Mouse (Mus musculus) regulatory T cell (primary cell): ENCODE measurements around the gene Fgf22.

Experiments used
- in situ Hi-C: fragments of 300-600 bp; cut with MboI, MseI; formaldehyde crosslinking; loops from one replicate; pipeline ENCODE4 v1.15.1; 2025; ENCODE audit warnings: high pct_unique_total_duplicates

The Fgf22 gene

DNA sequence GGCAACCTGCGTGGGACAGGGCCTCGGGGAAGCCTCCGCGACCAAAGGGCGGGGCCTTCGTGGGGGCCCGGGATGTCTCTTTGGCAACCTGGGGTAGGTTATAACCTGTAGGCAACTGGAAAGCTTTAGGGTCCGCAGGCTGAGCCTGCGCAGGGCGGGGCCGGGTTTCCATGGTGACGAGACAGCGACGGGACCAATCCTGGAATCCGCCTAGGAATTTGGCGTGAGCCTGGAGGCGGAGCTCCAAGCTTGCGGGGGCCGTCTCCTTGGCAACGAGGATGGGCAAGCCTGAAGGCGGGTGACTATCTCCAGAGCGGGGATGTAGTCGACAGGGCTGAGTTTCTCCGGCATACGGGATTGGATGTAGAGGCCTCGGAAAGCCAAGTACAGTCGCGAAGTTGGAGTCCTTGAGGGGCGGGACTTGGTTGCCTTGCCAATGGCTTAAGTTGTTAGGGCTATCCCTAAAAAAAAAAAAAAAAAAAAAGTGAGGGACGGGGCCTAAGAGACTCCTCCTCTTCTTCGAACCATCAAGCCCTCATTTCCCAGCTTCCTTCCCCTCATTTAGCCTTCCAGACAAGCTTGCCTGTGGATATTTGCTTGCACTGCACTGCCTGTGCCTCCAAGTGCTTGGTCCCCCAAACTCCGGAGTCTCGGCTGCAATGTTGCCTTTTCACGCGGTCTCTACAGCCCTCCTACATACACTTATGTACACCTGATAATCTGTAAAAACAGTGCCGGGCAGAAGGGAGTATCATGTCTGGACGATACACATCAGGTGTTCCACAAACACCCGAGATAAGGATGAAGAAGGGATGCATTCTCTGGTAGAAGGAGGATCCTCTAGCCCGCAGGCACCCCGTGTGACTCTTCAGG lies 12.7 kb downstream of the Fgf22 start:
- in situ Hi-C loops, result no loop called here

DNA sequence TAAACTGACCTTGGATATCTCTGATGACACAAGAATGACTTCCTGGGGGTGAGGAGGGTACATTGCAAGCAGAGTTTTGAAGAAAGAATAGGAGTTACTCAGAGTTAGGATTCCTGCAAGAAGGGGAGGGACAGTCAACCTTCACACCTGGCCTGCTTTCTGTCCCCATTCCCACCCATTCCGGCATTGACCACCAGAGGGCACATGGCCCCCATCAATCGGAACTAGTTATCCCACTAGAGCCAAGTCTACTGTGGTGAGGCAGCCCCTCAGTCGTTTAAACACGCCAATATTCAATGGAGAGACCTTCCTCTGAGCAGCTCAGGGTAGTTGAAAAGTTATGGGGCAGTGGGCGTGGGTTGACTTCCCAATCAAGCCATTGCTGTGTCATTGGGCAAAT lies 13.5 kb downstream of the Fgf22 start:
- in situ Hi-C loops, result no loop called here

DNA sequence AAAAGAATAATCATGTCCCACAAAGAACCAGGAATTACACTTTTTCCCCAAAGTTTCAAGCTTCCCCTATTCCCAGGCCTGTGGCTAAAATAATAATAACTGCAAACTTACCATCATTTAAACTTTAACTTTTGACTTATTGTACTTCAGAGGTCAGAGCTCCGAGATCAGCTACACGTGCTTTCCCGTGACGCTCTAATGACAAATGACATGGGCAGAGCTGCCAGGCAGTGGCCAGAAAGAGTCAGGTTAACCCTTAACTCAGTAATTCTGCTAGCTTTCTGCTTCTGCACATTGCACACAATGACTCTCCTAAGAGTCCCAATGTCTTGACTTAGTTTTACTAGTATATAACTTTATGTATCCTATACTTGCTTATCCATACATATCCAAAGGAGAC lies 14.5 kb downstream of the Fgf22 start:
- in situ Hi-C loops, result no loop called here

DNA sequence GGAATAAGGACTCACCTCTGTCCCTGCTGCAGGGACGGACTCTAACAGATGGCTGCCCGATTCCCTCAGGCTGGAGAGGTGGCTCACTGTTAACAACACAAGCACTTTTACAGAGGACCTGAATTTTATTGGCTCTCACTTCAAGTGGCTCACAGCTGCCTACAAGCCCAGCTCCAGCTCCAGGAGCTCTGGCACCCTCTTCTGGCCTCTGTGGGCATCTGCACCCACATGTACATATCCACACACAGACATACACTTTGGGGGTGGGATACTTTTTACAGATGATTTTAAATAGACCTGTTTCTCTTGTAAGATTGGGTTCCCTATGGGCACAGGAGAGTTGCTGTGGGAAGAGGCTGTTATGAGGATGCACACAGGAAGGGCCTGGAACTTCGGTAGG lies 17.4 kb downstream of the Fgf22 start:
- in situ Hi-C loops, result no loop called here

DNA sequence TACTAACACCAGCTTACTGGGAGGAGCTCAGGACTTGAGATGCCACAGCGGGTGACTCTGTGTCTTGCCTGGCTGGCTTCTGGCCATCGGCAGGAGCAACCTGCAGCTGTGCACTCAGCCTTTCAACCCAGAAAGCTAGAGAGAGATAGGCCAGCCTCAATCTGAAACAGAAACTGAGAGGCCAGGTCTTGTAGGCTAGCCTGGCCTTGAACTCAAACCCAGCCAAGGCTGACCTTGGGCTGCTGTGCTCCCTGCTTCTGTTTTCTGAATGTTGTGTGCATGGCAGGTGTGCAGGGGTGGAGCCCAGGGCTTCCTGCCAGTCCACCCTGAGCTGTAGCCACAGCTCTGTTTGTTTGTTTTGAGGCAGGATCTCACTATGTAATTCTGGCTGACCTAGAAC lies 18.3 kb downstream of the Fgf22 start:
- in situ Hi-C loops, result no loop called here

DNA sequence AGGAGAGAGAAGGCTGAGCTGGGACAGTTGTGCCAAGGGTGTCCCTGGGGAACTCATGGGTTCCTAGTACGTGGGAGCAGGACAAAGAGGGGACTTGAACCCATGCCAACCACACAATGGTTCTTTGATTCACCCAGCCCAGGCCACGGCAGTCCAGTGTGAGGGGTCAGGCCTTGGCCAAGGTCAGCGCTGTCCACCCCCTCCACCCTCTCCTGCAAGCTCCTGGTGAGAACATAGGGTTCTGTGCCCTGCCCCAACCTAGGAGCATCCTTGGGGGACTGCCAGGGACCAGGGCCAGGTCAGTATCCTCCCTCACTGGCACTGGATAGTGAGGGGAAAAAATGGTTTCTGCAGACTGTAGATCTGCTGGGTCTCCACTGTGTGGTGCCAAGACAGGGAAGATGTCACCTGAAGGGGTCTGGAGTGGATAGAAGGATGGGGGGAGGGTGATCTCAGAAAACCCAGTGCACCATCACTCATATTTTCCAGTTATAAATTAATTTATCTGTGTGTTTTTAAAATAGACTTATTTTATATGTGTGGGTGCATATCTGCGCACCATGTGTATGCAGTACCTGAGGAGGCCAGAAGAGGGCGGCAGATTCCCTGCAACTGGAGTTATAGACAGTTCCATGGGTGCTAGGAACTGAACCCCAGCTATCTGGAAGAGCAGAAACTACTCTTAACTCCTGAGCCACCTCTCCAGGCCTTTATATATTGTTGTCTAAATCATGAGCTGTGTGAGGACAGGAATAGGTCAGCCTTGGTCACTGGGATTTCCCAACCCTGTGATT lies 19.8 kb downstream of the Fgf22 start:
- in situ Hi-C loops, result no loop called here

DNA sequence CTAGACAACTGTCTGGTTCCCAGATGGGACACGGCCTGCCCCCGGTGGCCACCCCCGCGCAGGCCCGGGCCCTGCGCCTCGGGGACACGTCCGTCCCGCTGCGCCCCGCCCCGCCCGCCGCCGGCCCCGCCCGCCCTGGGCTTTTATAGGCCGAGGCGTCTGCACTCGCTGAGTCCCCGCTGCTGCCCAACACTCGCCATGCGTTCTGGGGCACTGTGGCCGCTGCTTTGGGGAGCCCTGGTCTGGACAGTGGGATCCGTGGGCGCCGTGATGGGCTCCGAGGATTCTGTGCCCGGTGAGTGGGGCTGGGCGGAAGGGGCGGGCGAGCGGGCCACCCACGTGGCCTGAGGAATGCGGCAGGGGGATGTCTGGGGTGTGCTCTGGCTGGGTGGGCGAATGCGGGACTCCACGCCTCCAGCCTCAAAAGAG lies 22.2 kb downstream of the Fgf22 start, which contains the start of gene Fstl3:
Gene Fstl3, plus strand, starts transcription at position 170 of the 429 bp plus-strand sequence.
- in situ Hi-C loops, result no loop called here

DNA sequence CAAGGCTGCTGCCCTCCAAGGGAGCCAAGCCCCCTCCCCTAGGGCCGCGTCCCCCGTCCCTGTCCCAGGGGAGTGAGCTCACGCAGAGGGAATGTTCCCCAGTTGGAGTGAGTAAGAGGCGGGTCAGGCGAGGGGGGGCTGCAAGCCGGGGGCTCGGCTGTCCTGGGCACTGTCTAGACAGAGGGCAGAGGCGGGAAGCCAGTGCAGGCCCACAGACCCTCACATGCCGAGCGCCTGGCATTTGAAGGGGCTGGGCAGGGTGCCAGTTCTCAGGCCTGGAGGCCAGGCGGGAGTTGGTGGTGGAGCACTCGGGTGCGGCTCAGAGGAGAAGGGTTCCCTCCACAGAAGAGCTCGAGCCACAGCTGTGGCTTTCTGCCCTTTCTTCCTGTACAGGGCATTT lies 23.1 kb downstream of the Fgf22 start:
- in situ Hi-C loops, result no loop called here

DNA sequence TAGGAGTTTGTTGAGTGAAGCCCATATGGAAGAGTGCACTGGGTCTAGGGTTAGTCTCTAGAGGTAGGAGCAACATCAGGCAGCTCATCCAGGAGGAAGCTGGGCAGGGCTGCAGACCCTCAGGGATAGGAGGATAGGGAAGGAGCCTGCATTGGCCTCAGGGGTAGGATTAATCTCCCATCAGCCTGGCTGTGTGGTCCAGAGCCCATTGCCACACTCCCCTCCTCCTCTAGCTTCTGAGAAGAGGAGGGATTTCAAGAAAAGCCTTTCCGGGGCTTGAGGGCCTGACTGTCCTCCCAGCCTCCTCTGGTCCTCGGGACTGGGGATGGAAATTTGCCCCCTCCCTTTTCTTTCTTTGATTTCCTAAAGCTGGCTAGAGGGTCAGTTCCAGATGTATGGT lies 24.3 kb downstream of the Fgf22 start:
- in situ Hi-C loops, result no loop called here

DNA sequence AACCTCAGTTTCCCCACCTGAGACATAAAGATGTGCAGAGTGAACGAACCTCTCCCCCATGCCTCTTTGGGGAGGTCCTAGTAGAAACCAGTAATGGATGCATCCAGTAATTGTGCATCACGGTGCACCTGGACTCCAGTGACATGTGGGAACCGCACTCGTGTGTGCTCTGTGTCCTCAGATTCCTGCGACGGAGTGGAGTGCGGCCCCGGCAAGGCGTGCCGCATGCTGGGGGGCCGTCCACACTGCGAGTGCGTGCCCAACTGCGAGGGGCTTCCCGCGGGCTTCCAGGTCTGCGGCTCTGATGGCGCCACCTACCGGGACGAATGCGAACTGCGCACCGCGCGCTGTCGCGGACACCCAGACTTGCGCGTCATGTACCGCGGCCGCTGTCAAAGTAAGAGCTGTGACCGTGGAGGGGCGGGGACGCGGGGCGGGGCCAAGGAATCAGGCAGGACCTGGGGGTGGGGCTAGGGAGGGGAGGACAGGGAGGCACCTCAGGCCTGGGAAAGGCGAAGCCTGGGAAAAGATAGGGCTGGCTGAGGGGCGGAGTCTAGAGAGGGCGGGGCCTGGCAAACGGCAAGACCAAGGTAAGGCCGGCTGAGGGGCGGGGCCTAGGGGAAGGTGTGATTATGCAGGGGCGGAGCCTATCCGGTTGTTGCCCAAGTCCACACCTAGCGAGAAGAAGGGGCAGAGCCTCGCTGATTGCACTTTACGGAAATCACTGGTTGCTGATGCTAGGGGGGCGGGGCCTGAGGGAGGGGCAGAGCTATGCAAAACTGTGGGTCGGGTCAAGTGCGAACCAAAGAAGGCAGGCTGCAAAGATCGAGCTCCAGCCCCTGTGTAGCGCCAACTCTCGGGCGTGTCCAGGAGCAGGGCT lies 25.1 kb downstream of the Fgf22 start:
- in situ Hi-C loops, result loop anchor here (5.0 kb wide), 1 partner anchor 88 kb away; no protein-coding TSS in a partner anchor

DNA sequence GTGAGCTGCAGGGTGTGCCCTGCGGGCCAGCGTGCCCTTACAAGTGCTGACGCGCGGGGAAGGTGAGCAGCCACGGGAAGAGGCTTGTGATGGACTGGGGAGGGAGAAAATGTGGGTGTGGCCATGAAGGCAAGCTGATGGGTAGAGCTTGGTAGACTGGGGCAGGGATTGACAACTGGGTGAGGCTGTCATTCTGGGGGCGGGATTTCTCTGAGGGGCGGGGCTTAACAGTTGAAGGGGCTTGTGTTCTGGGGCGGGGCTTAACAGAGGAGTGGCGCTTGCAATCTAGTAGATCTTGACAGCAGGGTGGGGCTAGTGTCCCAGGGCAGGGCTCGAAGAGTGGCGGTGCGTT lies 25.8 kb downstream of the Fgf22 start:
- in situ Hi-C loops, result loop anchor here (5.0 kb wide), 1 partner anchor 88 kb away; no protein-coding TSS in a partner anchor

DNA sequence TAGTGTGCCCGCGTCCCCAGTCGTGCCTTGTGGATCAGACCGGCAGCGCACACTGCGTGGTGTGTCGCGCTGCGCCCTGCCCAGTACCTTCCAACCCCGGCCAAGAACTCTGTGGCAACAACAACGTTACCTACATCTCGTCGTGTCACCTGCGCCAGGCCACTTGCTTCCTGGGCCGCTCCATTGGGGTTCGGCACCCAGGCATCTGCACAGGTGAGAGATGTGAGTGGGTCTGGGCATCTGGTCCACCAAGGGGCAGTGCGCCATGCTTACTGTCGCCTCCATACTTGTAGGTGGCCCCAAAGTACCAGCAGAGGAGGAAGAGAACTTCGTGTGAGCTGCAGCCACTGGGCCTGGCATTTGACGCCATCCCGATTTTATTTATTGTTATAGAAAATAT lies 26.3 kb downstream of the Fgf22 start:
- in situ Hi-C loops, result loop anchor here (5.0 kb wide), 1 partner anchor 89 kb away; no protein-coding TSS in a partner anchor

DNA sequence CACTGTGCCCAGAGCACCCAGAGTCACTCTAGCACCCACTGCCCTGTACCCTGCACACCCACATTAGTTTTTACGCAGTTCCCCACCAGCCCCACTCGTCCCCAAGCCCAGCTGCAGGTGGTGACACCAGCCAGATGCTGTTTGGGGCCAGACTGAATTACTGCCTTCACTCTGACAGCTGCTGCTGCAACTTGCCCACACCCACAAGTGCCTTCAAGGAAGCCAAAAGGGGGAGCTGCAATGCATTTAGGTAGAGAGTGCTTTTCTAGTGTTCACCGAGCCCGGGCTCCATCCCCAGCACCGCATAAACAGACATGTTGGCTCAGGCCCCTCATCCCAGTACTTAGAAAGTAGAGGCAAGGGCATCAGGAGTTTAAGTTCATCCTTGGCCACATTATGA lies 27.1 kb downstream of the Fgf22 start:
- in situ Hi-C loops, result loop anchor here (5.0 kb wide), 1 partner anchor 90 kb away; no protein-coding TSS in a partner anchor

DNA sequence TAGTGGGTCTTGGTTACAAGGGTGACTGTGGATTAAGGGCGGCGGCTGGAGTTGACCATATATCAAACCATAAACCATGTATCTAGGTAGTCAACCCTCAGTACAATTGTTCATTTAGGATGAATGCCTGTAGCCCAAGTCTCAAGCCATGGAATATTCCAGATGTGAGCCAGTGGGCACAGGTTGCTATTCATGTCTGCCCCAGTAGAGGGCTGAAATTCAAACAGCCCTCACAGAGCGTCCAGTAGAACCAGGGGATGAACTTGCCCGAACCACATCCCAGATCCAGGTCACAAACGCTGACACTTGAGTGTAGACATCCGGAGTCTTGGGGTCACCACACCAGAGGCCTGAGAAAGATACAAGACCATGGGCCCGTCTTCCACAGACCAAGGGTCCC lies 28.2 kb downstream of the Fgf22 start:
- in situ Hi-C loops, result loop anchor here (5.0 kb wide), 1 partner anchor 91 kb away; no protein-coding TSS in a partner anchor

DNA sequence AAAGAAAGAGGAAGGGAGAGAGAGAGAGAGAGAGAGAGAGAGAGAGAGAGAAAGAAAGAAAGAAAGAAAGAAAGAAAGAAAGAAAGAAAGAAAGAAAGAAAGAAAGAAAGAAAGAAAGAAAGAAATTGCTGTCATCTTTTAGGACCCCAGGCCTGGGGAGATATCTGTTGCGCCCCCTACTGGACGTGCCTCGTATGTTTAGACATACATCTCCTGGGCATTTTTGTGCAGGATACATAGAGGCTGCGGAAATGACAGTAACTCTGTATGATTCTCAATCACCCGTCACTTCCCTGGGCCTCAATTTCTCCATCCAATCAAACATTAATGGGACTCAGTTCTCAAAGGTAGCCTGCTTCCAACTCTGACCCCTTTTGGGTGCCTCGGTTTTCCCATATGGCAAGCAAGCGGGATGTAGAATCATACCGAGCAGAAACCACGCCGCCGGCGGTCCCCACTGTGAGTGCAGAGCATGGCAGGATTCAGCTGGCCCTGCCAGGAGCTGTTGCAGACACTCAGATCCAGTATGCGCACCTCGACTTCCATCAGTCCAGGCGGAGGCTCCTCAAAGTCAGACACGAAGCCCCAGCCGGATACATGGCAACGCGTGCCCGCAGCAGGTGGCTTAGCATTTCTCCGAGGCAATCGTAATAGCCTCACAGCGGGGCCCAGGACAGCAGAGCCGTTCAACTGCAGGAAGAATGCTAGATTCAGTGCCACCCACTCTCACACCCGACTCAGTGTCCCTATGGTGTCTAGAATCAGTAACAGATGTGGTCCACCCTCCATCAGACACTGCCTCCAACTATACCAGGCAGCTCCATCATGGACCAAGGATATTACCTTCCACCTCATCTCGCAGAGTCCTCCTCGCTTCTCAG lies 29.3 kb downstream of the Fgf22 start:
- in situ Hi-C loops, result loop anchor here (5.0 kb wide), 1 partner anchor 92 kb away; no protein-coding TSS in a partner anchor

DNA sequence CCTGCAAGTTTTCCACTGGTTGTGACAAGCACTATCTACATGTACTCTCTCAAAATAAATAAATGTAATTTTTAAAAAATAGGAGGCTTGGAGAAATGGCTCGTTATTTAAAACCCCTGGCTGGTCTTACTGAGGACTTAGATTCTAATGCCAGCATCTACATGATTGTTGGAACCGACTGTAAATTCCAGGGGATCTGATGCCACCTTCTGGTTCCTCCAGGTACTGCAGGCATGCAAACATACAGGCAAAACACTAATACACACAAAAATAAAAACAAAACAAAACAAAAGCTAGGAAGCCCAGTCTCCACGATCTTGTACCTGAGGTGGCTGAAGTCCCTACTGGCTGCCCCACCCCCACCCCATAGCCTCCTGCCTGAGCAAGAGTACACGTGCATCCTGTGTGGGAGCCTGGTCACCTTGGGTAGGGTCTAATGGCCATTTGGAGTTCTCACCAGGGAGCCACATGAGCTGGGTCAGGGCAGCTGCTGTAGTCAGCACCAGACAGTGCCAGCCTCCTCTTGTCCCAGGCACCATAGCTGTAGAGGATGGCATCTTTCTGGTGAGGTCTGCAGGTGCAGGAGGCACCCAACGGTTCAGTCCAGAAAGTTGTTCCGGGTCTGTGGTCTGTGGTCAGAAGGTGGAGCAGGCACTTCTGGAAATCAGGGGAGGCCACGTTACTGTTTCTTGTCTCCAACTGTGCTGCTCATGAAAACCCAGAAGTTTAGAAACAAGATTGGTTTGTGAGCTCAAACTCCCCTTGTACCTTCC lies 33.7 kb downstream of the Fgf22 start:
- in situ Hi-C loops, result loop anchor here (5.0 kb wide), 1 partner anchor 76 kb away; no protein-coding TSS in a partner anchor

DNA sequence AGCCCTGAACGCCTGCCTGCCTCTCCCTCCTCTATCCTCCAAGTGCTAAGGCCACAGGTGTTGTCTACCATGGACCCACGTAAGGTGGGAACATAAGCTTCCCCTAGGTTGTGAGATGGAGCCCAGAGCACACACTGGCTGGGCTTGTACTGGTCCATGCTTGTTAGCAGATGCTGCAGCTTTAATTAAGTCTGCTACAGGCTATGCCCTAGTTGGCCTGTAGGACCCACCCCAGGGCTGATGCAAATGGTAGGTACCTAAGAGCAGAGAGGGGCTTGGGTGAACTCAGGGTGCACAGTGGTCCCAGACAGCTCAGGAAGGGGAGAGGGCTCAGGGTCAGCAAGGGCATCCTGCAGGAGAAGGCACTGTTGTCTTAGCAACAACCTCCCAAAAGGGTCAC lies 34.7 kb downstream of the Fgf22 start:
- in situ Hi-C loops, result loop anchor here (5.0 kb wide), 1 partner anchor 77 kb away; no protein-coding TSS in a partner anchor

DNA sequence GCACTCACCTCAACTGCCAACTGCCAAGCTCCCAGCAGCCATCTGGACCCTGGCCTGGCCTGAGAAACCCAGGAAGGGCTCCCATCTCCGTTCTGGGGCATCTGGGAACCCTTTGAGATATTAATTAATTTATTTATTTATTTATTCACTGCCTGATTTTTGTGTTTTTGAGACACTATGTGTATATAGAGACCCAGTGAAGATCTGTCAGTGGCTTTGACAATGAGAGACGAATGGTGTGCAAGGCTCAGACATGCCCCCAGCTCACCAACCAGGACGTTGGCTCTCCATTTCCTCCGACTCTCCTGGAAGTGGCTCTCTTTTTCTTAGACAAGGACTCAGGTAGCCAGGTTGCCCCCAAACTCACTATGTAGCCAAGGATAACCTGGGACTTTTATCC lies 36.0 kb downstream of the Fgf22 start, which contains the start of gene Prss57:
Gene Prss57, minus strand, starts transcription at position 101 of the 400 bp plus-strand sequence.
- in situ Hi-C loops, result no loop called here

DNA sequence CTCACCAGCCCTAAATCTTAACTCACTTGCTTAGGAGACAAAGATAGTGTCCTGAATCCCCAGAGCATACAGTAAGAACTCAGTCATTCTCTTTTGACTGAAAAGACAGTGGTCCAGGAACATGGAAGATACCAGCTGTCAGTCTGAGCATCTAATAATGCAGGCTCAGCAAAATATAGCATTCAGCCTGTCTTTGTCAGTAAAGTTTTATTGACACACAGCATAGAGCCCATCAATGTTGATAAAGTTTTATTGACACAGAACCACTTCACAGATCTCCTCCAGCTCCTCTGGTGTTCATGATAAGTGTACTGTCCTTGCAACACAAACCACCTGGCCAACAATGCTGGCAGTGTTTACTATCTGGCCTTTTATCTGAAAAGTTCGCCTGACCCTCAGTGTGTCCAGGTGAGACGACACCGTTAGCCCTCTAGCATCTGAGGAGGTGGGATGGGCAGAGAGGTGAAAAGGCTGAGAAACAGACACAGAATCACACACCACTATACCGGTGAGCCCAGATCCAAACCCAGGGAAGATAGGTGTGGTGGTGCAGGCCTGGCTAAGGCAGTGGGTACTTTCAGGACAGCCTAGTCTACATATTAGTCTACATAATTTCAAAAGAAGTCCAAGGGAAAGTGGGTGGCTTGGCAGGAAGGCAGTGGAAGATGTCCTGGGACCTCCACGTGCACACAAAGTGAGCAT lies 37.6 kb downstream of the Fgf22 start:
- in situ Hi-C loops, result no loop called here
